Mouse (Mus musculus) G1E (cell line): ENCODE measurements around the gene Smg7. TPM values are rescaled to one million over a fixed set of nuclear protein-coding genes. Genes with fewer than 3 reads are reported as not detected.

Experiments used
- ATAC-seq: 2 replicates; pipeline ENCODE4 v1.8.0; 2016; ENCODE audit warnings: mild to moderate bottlenecking; ENCODE audit not compliant: insufficient number of reproducible peaks, poor library complexity, low FRiP score, severe bottlenecking; ENCODE audit errors: extremely low read depth
- DNase-seq: peaks from one replicate; pipeline ENCODE4 v3.0.0; 2012; ENCODE audit warnings: low spot score
- H3K27me3 ChIP-seq: 2 replicates; pipeline ENCODE4 v1.6.1; 2012; ENCODE audit warnings: mild to moderate bottlenecking, low read length, inconsistent platforms; ENCODE audit not compliant: insufficient read depth
- H3K36me3 ChIP-seq: replicated peaks from 2 replicates; pipeline ENCODE3; 2012; ENCODE audit warnings: mild to moderate bottlenecking, inconsistent platforms
- H3K4me1 ChIP-seq: 2 replicates; pipeline ENCODE4 v1.6.1; 2012; ENCODE audit warnings: low read depth, low read length, inconsistent platforms, mixed read lengths; ENCODE audit not compliant: insufficient read depth
- H3K4me3 ChIP-seq: 2 replicates; pipeline ENCODE4 v1.5.1; 2012; ENCODE audit warnings: low read depth, mild to moderate bottlenecking, inconsistent platforms, low read length, moderate library complexity, mixed read lengths
- H3K9me3 ChIP-seq: replicated peaks from 2 replicates; pipeline ENCODE4 v1.6.1; 2012; ENCODE audit warnings: inconsistent platforms
- CTCF ChIP-seq: IDR thresholded peaks from 2 replicates; pipeline ENCODE4 v1.5.1; 2012; ENCODE audit warnings: low read depth, low read length, inconsistent platforms, mixed read lengths
- GATA1 ChIP-seq: IDR thresholded peaks from 2 replicates; pipeline ENCODE4 v1.6.1; 2012; ENCODE audit warnings: borderline replicate concordance, low read length, inconsistent platforms, mixed read lengths
- GATA2 ChIP-seq: IDR thresholded peaks from 2 replicates; pipeline ENCODE4 v1.6.1; 2012; ENCODE audit warnings: low read depth, low read length, inconsistent platforms, borderline replicate concordance
- POLR2AphosphoS5 ChIP-seq: IDR thresholded peaks from 2 replicates; pipeline ENCODE4 v1.6.1; 2012; ENCODE audit warnings: low read depth, low read length, inconsistent platforms; ENCODE audit not compliant: insufficient replicate concordance
- TAL1 ChIP-seq: conservative IDR thresholded peaks from 2 replicates; pipeline ENCODE4 v1.6.1; 2012; ENCODE audit warnings: low read depth, low read length, inconsistent platforms, mixed read lengths
- polyA plus RNA-seq: library from polyadenylated mRNA; stranded (reverse); fragments of >175 nt; gene quantifications from 2 replicates; pipeline ENCODE4 v1.2.3, GENCODE M21; 2012
- total RNA-seq, 2 experiments: library from RNA; stranded (forward) in 1 of 2; stranded (reverse) in 1 of 2; fragments of 200-1000 nt in 1 of 2; fragments of >200 nt in 1 of 2; fragmentation: Nextera tagmentation in 1 of 2; gene quantifications; 2 replicates each; pipeline ENCODE4 v1.2.3; 2014 to 2017

Gene Smg7
- total and polyA plus RNA-seq, 3 experiments, result 14.2 to 156 (median 36.1) TPM

GRCm38 (mm10) chr1:152815265-152815701, 87.2 kb downstream of the Smg7 start:
- peaks cover 71% of the 10 kb centered on the region for H3K36me3 ChIP-seq
- no peak overlapping the region for H3K4me3 ChIP-seq
- peaks cover 22% of the 10 kb centered on the region for H3K4me1 ChIP-seq
- H3K27me3 ChIP-seq, result no peaks in the 10 kb centered on the region
- no peaks in the 10 kb centered on the region; the same call in 1 of the 2 replicates for H3K9me3 ChIP-seq
- no peak for ATAC-seq
- DNase-seq, result no peak
- TF ChIP-seq GATA1 (no peak), GATA2 (no peak), POLR2AphosphoS5 (no peak), TAL1 (no peak), CTCF (no peak)

DNA sequence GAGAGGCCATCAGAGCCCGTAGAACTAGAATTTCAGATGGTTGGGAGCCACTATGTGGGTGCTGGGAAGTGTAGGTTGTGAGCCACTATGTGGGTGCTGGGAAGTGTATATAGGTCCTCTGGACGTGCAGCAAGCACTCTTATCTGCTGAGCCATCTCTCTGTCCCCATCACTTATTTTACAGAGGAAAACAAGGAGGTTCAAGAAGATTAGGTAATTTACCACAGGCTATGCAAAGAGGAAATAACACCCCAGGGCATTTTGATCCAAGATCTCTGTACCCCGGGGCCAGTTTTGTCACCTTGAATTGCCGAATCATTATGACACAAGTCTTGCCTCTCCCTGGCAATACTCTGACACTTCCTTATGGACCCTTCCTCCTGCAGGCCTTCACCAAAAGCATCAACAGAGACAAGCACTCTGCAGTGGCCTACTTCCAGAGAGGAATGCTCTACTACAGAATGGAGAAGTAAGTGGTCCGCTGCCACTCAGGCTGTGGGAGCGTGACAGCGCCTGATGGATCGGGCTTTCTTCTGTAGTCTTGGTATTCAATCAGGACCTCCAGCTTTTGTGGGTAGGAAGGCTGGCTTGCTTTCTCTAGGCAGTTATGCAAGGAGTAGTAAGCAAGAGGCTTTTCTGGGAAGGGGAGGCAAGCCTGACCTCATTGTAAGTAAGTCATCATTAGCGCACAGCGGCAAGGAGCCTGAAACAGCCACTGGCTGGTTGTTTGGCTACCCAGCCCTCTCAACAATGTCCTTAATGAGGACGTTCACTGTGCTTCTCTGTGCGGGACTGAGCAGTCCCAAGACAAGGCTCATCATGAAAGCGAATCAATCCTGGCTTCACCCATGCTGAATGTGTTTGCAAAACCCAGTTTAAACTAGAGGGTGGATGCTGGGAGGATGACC, 91.7 kb downstream of the Smg7 start:
- no peak for DNase-seq
- peak; percentile 40 for ATAC-seq
- Histone ChIP-seq H3K36me3 (peaks cover 41% of the 10 kb centered on the region), H3K4me3 (no peak overlapping the region), H3K4me1 (peaks cover 40% of the 10 kb centered on the region), H3K9me3 (no peaks in the 10 kb centered on the region), H3K27me3 (no peaks in the 10 kb centered on the region)
- TF ChIP-seq GATA2 (no peak), POLR2AphosphoS5 (no peak)

- peak overlapping the region; percentile 48; the same call in 1 of the 2 replicates for H3K4me3 ChIP-seq
- H3K9me3 ChIP-seq, result 0 out of 2 replicates have a peak, but pooled peaks cover 2% of the 10 kb centered on the region
- ATAC-seq (peak; percentile 24; the same call in 1 of the 2 replicates), DNase-seq (no peak)
- TF ChIP-seq CTCF, result no peak
- no peak for TF ChIP-seq GATA1
- TF ChIP-seq GATA2, result no peak
- TF ChIP-seq TAL1, result no peak
- TF ChIP-seq POLR2AphosphoS5, result no peak
- H3K4me1 ChIP-seq, result peaks cover 41% of the 10 kb centered on the region
- H3K27me3 ChIP-seq, result peaks cover 3% of the 10 kb centered on the region; the same call in 1 of the 2 replicates
- peaks cover 31% of the 10 kb centered on the region for H3K36me3 ChIP-seq
These were observed 92.7 kb downstream of the Smg7 start for GRCm38 (mm10) chr1:152809541-152810252.

DNA sequence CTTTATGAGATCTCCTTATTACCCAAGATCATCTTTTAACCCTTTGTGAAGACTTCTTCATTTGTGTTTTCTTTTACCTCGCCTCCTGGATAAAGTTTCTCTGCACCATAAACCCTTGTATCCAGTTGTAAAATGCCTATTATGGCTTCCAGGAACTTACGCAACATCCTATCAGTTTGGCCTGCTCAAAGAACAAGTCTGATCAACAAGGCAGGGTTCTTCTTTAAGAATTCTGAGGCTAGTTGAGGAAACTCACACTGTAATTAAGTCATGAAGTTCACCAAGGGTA, 94.1 kb downstream of the Smg7 start:
- H3K36me3 ChIP-seq, result peaks cover 21% of the 10 kb centered on the region

DNA sequence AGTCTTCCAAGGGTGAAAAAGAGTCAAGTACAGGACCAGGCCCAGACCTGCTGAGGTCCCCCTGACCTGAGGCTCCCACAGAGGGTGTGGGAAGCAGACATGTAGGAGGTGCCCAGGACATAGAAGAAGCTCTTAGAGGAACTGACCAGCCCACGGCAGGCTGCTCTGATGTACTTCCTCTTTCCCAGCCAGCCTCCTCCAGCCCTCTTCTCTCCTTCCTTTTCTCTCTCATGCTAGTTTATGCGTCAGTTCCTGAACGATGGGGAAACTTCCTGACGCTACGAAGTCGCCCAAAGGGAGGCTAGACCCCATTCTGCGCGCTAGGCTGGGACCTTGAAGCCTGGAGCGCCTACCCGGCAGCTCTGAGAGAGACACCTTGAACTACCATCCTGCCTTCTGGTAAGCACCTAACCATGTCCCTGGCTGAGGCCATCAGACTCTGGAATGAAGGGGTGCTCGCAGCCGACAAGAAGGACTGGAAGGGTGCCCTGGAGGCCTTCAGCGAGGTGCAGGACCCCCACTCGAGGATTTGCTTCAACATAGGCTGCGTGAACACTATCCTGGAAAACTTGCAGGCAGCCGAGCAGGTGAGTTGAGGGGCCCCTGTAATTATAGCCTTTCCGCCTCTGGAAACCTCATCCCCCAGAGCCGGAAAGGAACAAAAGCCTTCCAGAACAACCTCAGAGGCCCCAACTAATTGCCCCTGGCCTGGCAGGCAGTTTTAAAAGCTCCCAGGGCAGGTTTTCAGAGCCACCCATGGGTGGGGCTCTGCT, 94.6 kb downstream of the Smg7 start:
- no peak for TF ChIP-seq GATA1
- no peak for TF ChIP-seq TAL1
- TF ChIP-seq GATA2, result no peak
- TF ChIP-seq POLR2AphosphoS5, result no peak
- TF ChIP-seq CTCF, result no peak
- 0 out of 2 replicates have a peak, but pooled peaks cover 2% of the 10 kb centered on the region for H3K9me3 ChIP-seq

More for the DNA sequence above, 94.1 kb downstream of the Smg7 start:
- no peak for TF ChIP-seq TAL1
- TF ChIP-seq GATA1, result no peak
- no peak for TF ChIP-seq GATA2
- no peak for TF ChIP-seq CTCF
- TF ChIP-seq POLR2AphosphoS5, result no peak
- ATAC-seq (no peak), DNase-seq (no peak)
- peak overlapping the region; percentile 69 for H3K4me3 ChIP-seq
- 0 out of 2 replicates have a peak, but pooled peaks cover 2% of the 10 kb centered on the region for H3K9me3 ChIP-seq
- peaks cover 41% of the 10 kb centered on the region for H3K4me1 ChIP-seq
- H3K27me3 ChIP-seq, result peaks cover 6% of the 10 kb centered on the region

More for the DNA sequence above, 94.6 kb downstream of the Smg7 start:
- Histone ChIP-seq H3K4me1 (peaks cover 42% of the 10 kb centered on the region), H3K4me3 (peak overlapping the region; percentile 69), H3K27me3 (peaks cover 8% of the 10 kb centered on the region), H3K36me3 (peaks cover 19% of the 10 kb centered on the region)
- DNase-seq (peak; percentile 31), ATAC-seq (peak; percentile 76)
